Mouse (Mus musculus) spleen, postnatal 10 days (tissue): ENCODE results near the gene Tlr9.

ENCODE experiments used
- DNase-seq, 2 experiments: peaks; one replicate each; pipeline ENCODE4 v3.0.0; 2021 to 2022; ENCODE audit warnings: low spot score in 2 of 2

The Tlr9 gene

GRCm38 (mm10) chr9:106231816-106232215 lies 9.4 kb downstream of the Tlr9 start:
- DNase-seq = no peak

GRCm38 (mm10) chr9:106232956-106233355 lies 10.6 kb downstream of the Tlr9 start:
- DNase-seq = no peak

- DNase-seq = no peak
Observed at GRCm38 (mm10) chr9:106233953-106234352, 11.6 kb downstream of the Tlr9 start.

- no peak for DNase-seq
Observed at GRCm38 (mm10) chr9:106235194-106235830, 12.9 kb downstream of the Tlr9 start.

- DNase-seq = no peak
Observed at GRCm38 (mm10) chr9:106236156-106236817, 13.9 kb downstream of the Tlr9 start.

GRCm38 (mm10) chr9:106236818-106237211 lies 14.4 kb downstream of the Tlr9 start:
- no peak for DNase-seq

- DNase-seq = no peak
Observed at GRCm38 (mm10) chr9:106237401-106237800, 15.0 kb downstream of the Tlr9 start.

- no peak for DNase-seq
Observed at GRCm38 (mm10) chr9:106237878-106238277, 15.5 kb downstream of the Tlr9 start.

GRCm38 (mm10) chr9:106241541-106242164 lies 19.3 kb downstream of the Tlr9 start:
- no peak for DNase-seq

- DNase-seq = peak in 1 of 2 experiments; percentile 20
Observed at GRCm38 (mm10) chr9:106242813-106243488, 20.6 kb downstream of the Tlr9 start.

- DNase-seq = no peak
Observed at GRCm38 (mm10) chr9:106249550-106249949, 27.2 kb downstream of the Tlr9 start.

GRCm38 (mm10) chr9:106250245-106250644 lies 27.8 kb downstream of the Tlr9 start:
- no peak for DNase-seq

GRCm38 (mm10) chr9:106251066-106251465 lies 28.7 kb downstream of the Tlr9 start:
- DNase-seq = no peak

- DNase-seq = no peak
Observed at GRCm38 (mm10) chr9:106254001-106254400, 31.6 kb downstream of the Tlr9 start.

- DNase-seq = no peak
Observed at GRCm38 (mm10) chr9:106258412-106258811, 36.0 kb downstream of the Tlr9 start.

- no peak for DNase-seq
Observed at GRCm38 (mm10) chr9:106258990-106259389, 36.6 kb downstream of the Tlr9 start.

- DNase-seq = peak in 1 of 2 experiments; percentile 38
Observed at GRCm38 (mm10) chr9:106261058-106261457, 38.7 kb downstream of the Tlr9 start.

GRCm38 (mm10) chr9:106261491-106261890 lies 39.1 kb downstream of the Tlr9 start:
- no peak for DNase-seq

GRCm38 (mm10) chr9:106262075-106262474 lies 39.7 kb downstream of the Tlr9 start:
- no peak for DNase-seq

GRCm38 (mm10) chr9:106263381-106263924 lies 41.1 kb downstream of the Tlr9 start:
- DNase-seq = no peak

GRCm38 (mm10) chr9:106265358-106266075 lies 43.1 kb downstream of the Tlr9 start:
- DNase-seq = no peak
